Mouse (Mus musculus) heart, postnatal 0 days (tissue): ENCODE results near the gene Kcnd2.

Source experiments
- CTCF ChIP-seq: IDR thresholded peaks from 2 replicates; pipeline ENCODE4 v1.5.1; 2016; ENCODE audit warnings: antibody characterized with exemption, control low read depth, low read depth
- EP300 ChIP-seq: IDR thresholded peaks from 2 replicates; pipeline ENCODE4 v1.6.1; 2016; ENCODE audit warnings: antibody characterized with exemption, low read depth

DNA sequence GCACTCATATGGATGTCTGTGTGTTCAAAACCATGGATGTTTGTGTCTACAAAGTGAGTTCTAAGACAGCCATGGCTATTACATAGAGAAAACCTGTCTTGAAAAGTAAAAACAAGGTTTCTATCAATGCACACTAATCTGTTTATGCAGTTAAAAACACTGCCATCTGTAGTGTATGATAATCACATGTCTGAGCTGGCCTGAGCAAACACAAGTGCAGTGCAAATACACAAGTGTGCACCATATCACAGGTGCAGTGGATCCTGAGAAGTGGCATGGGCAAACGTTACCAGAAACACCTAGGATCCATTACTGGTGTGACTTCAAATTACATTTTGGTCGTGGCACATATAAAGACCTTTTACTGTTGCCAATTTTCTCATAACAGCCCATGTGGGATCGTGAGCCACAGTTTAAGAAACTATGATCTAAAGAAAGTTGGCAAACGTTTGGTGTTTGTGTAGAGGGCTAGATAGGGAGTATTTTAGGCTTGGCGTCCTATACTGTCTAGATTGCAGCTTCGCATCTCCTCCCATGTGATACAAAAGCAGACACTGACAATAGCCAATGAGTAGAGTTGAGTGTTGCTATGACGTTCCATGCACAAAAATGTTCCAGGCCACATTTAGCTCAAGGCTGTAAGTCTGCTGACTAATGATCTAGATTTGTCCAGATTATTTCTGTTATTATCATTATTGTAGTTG is 559.1 kb downstream of the Kcnd2 start:
- TF ChIP-seq CTCF (no peak), EP300 (no peak)
